Mouse (Mus musculus) MEL (cell line): ENCODE results near the gene Nlrx1. TPM values are rescaled to one million over a fixed set of nuclear protein-coding genes. Genes with fewer than 3 reads are reported as not detected.

ENCODE experiments used
- DNase-seq: peaks from one replicate; pipeline ENCODE4 v3.0.0; 2011; ENCODE audit warnings: low read depth, low spot score
- H3K27ac ChIP-seq: 2 replicates; pipeline ENCODE4 v1.5.1; 2012; ENCODE audit warnings: low read depth, mild to moderate bottlenecking, control low read depth, low read length, moderate library complexity; ENCODE audit not compliant: control insufficient read depth
- H3K27me3 ChIP-seq, 2 experiments: fragments of 150-350 bp in 1 of 2; sonication (generic) in 1 of 2; 2 replicates each; pipeline ENCODE4 v1.6.1; 2012; ENCODE audit warnings: low read length in 2 of 2, mild to moderate bottlenecking in 2 of 2, improper control_type of control experiment in 1 of 2, moderate library complexity in 1 of 2; ENCODE audit not compliant: insufficient read depth in 2 of 2, control insufficient read depth in 1 of 2
- H3K36me3 ChIP-seq, 2 experiments: 2 replicates each; pipeline ENCODE4 v1.6.1; 2012 to 2014; ENCODE audit warnings: low read length in 2 of 2, improper control_type of control experiment in 1 of 2, inconsistent platforms in 1 of 2, mild to moderate bottlenecking in 1 of 2; ENCODE audit not compliant: insufficient read depth in 2 of 2, control insufficient read depth in 1 of 2
- H3K4me1 ChIP-seq, 2 experiments: fragments of 150-350 bp in 1 of 2; sonication (generic) in 1 of 2; 2 replicates each; pipeline ENCODE4 v1.6.1; 2012; ENCODE audit warnings: low read length in 2 of 2, improper control_type of control experiment in 1 of 2, mild to moderate bottlenecking in 1 of 2; ENCODE audit not compliant: insufficient read depth in 2 of 2, control insufficient read depth in 1 of 2
- H3K4me3 ChIP-seq, 2 experiments: fragments of 150-350 bp in 1 of 2; sonication (generic) in 1 of 2; 2 replicates each; pipeline ENCODE4 v1.5.1; 2012; ENCODE audit warnings: low read depth in 2 of 2, low read length in 2 of 2, mild to moderate bottlenecking in 2 of 2, moderate library complexity in 2 of 2, control low read depth in 1 of 2, improper control_type of control experiment in 1 of 2; ENCODE audit not compliant: control insufficient read depth in 1 of 2, insufficient read depth in 1 of 2
- H3K79me2 ChIP-seq: 2 replicates; pipeline ENCODE4 v1.6.1; 2012; ENCODE audit warnings: mild to moderate bottlenecking, low read length, moderate library complexity; ENCODE audit not compliant: control insufficient read depth, poor library complexity, insufficient read depth
- H3K9ac ChIP-seq: 2 replicates; pipeline ENCODE4 v1.6.1; 2012; ENCODE audit warnings: low read depth, mild to moderate bottlenecking, control low read depth, low read length, moderate library complexity; ENCODE audit not compliant: control insufficient read depth, poor library complexity, severe bottlenecking
- H3K9me3 ChIP-seq: fragments of 150-350 bp; sonication (generic); replicated peaks from 2 replicates; pipeline ENCODE4 v1.6.1; 2012; ENCODE audit warnings: mild to moderate bottlenecking, low read length, improper control_type of control experiment, moderate library complexity; ENCODE audit not compliant: insufficient read depth
- CHD1 ChIP-seq: IDR thresholded peaks from 2 replicates; pipeline ENCODE4 v1.6.1; 2012; ENCODE audit warnings: low read depth, mild to moderate bottlenecking, inconsistent platforms, low read length, improper control_type of control experiment
- CHD2 ChIP-seq: IDR thresholded peaks from 2 replicates; pipeline ENCODE4 v1.6.1; 2011; ENCODE audit warnings: low read length, improper control_type of control experiment
- EP300 ChIP-seq, 2 experiments: IDR thresholded peaks; 2 replicates each; pipeline ENCODE4 v1.6.1; 2011; ENCODE audit warnings: improper control_type of control experiment in 2 of 2, low read length in 2 of 2, low read depth in 1 of 2, mild to moderate bottlenecking in 1 of 2
- ETS1 ChIP-seq: IDR thresholded peaks from 2 replicates; pipeline ENCODE4 v1.6.1; 2012; ENCODE audit warnings: low read depth, mild to moderate bottlenecking, inconsistent platforms, low read length, improper control_type of control experiment, moderate library complexity
- GATA1 ChIP-seq: IDR thresholded peaks from 2 replicates; pipeline ENCODE4 v1.6.1; 2011; ENCODE audit warnings: low read depth, low read length, improper control_type of control experiment
- HCFC1 ChIP-seq: IDR thresholded peaks from 2 replicates; pipeline ENCODE4 v1.6.1; 2012; ENCODE audit warnings: low read depth, mild to moderate bottlenecking, inconsistent platforms, low read length, improper control_type of control experiment, moderate library complexity
- KAT2A ChIP-seq: conservative IDR thresholded peaks from 2 replicates; pipeline ENCODE4 v1.6.1; 2012; ENCODE audit warnings: low read depth, low read length, improper control_type of control experiment, inconsistent platforms
- MAFK ChIP-seq: IDR thresholded peaks from 2 replicates; pipeline ENCODE4 v1.6.1; 2011; ENCODE audit warnings: low read depth, mild to moderate bottlenecking, low read length, improper control_type of control experiment, borderline replicate concordance
- MAZ ChIP-seq: IDR thresholded peaks from 2 replicates; pipeline ENCODE4 v1.6.1; 2012; ENCODE audit warnings: low read depth, mild to moderate bottlenecking, inconsistent platforms, low read length, improper control_type of control experiment
- NELFE ChIP-seq: IDR thresholded peaks from 2 replicates; pipeline ENCODE4 v1.6.1; 2011; ENCODE audit warnings: low read depth, low read length, improper control_type of control experiment
- POLR2A ChIP-seq, 2 experiments: IDR thresholded peaks; 2 replicates each; pipeline ENCODE4 v1.6.1; 2011 to 2012; ENCODE audit warnings: low read length in 2 of 2, mild to moderate bottlenecking in 2 of 2, control low read depth in 1 of 2, improper control_type of control experiment in 1 of 2, low read depth in 1 of 2, moderate library complexity in 1 of 2; ENCODE audit not compliant: control insufficient read depth in 1 of 2, insufficient read depth in 1 of 2, poor library complexity in 1 of 2
- RAD21 ChIP-seq: IDR thresholded peaks from 2 replicates; pipeline ENCODE4 v1.6.1; 2011; ENCODE audit warnings: mild to moderate bottlenecking, low read depth, low read length, improper control_type of control experiment
- RCOR1 ChIP-seq: IDR thresholded peaks from 2 replicates; pipeline ENCODE4 v1.6.1; 2012; ENCODE audit warnings: low read depth, mild to moderate bottlenecking, inconsistent platforms, low read length, improper control_type of control experiment
- SIN3A ChIP-seq: IDR thresholded peaks from 2 replicates; pipeline ENCODE4 v1.6.1; 2012; ENCODE audit warnings: low read length, improper control_type of control experiment, inconsistent platforms
- TAL1 ChIP-seq: IDR thresholded peaks from 2 replicates; pipeline ENCODE4 v1.6.1; 2012; ENCODE audit warnings: mild to moderate bottlenecking, inconsistent platforms, low read length, moderate library complexity, mixed read lengths
- TBP ChIP-seq: IDR thresholded peaks from 2 replicates; pipeline ENCODE4 v1.8.0; 2011; ENCODE audit warnings: low read depth, low read length, improper control_type of control experiment
- TCF12 ChIP-seq: IDR thresholded peaks from 2 replicates; pipeline ENCODE4 v1.6.1; 2014; ENCODE audit warnings: low read depth, mild to moderate bottlenecking, inconsistent platforms, low read length, improper control_type of control experiment, moderate library complexity
- USF1 ChIP-seq: IDR thresholded peaks from 2 replicates; pipeline ENCODE4 v1.6.1; 2014; ENCODE audit warnings: low read depth, mild to moderate bottlenecking, inconsistent platforms, low read length, improper control_type of control experiment, moderate library complexity
- ZMIZ1 ChIP-seq: IDR thresholded peaks from 2 replicates; pipeline ENCODE4 v1.6.1; 2012; ENCODE audit warnings: low read depth, mild to moderate bottlenecking, inconsistent platforms, low read length, improper control_type of control experiment, moderate library complexity
- ZNF384 ChIP-seq: IDR thresholded peaks from 2 replicates; pipeline ENCODE4 v1.6.1; 2012; ENCODE audit warnings: low read depth, mild to moderate bottlenecking, inconsistent platforms, low read length, improper control_type of control experiment
- polyA plus RNA-seq, 2 experiments: library from polyadenylated mRNA; stranded (reverse) in 1 of 2; unstranded in 1 of 2; fragments of >175 nt in 1 of 2; fragments of >200 nt in 1 of 2; gene quantifications; 2 replicates each; pipeline versions ENCODE4 v1.2.1 to v1.2.4; 2012; ENCODE audit warnings: low replicate concordance in 2 of 2, low read depth in 1 of 2; ENCODE audit not compliant: insufficient read length in 2 of 2, insufficient read depth in 1 of 2, missing spikeins in 1 of 2
- total RNA-seq: library from RNA; depleted of rRNA; stranded (reverse); fragments of 300-350 nt; gene quantifications from 2 replicates; pipeline ENCODE4 v1.2.3, GENCODE M21; 2012

Nlrx1 gene
- total and polyA plus RNA-seq, 3 experiments = 1.2 to 7.0 TPM; not detected in 1

DNA sequence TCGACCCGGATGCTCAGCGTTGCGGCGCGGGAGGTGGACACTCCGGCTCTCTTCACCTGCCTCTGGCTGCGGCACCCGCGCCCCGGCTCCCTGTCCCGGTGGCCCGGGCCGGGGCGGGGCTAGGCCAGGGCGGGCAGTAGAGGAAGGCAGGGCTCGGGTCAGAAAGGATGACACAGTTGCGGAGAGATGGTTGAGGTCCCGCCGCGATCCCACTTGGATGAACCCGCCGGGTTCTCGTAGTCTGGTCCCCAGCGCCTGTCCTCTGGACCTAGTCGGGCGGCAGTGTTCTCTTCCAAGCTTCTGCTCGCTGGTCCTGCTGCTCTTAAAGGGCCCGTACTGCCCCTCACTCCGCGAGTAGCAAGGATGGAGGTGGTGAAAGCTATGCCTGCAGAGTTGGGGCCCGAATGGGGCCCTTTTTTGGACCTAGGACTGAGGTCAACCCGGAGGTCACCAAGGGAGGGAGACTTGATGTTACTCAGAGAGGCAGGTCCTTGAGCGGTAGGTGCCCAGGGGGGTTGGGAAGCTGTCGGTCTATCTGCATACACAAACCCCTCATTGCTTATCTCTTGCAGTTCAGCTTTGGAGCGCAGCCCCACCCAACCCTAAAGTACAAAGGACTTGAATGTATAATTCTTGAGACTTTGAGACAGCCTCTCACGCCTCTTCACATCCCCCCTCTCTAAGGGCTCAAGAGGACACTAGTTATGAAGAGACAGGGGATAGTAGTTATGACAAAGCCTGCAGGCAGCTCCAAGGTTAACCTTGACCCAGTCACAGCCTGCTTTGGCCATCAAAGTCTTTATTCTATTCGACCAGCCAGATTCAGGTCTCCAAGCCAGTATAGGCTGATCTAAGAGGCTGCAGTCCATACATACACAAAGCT lies 19.9 kb upstream of the Nlrx1 start, which contains the start of gene Abcg4:
Gene Abcg4 (minus strand): TSS at position 540 of the 883 bp plus-strand sequence.
- peaks cover 4 to 11% of the 10 kb centered on the region in 2 experiments for H3K36me3 ChIP-seq
- H3K27ac ChIP-seq = peak within 1 kb of the TSS; percentile 95
- TF ChIP-seq TAL1 (peak; percentile 90), EP300 (IDR thresholded peaks at IDR 0.05; ENCODE audit: low read depth in 1 of 2, low read length in 2 of 2) (peak; percentile 84 to 88), TCF12 (peak; percentile 93), ZNF384 (no peak), ZMIZ1 (no peak; the same call in 1 of the 2 replicates), NELFE (peak; percentile 29; the same call in 1 of the 2 replicates), POLR2A (IDR thresholded peaks at IDR 0.05; ENCODE audit: control insufficient read depth in 1 of 2, insufficient read depth in 1 of 2, low read depth in 1 of 2, low read length in 2 of 2, poor library complexity in 1 of 2) (peak; percentile 51 to 59; a peak in 2 of 4 replicates), HCFC1 (0 out of 2 replicates have a peak, but pooled peaks have one; percentile 6), RCOR1 (peak; percentile 45; the same call in 1 of the 2 replicates), TBP (peak; percentile 56; the same call in 1 of the 2 replicates), RAD21 (no peak), MAFK (0 out of 2 replicates have a peak, but pooled peaks have one; percentile 12), MAZ (peak; percentile 71), CHD2 (peak; percentile 54; the same call in 1 of the 2 replicates), ETS1 (peak; percentile 77), KAT2A (no peak; the same call in 1 of the 2 replicates), USF1 (no peak), CHD1 (no peak), SIN3A (peak; percentile 71; the same call in 1 of the 2 replicates), GATA1 (peak; percentile 94)
- TF ChIP-seq, all 39 proteins: peak for 14
- no peaks in the 10 kb centered on the region for H3K9me3 ChIP-seq
- peak within 1 kb of the TSS; percentile 70 for H3K4me3 ChIP-seq
- peak; percentile 92 for DNase-seq
- peaks cover 8 to 22% of the 10 kb centered on the region in 2 experiments for H3K4me1 ChIP-seq
- peaks cover 8% of the 10 kb centered on the region; the same call in 1 of the 2 replicates for H3K79me2 ChIP-seq
- H3K27me3 ChIP-seq = no peaks in the 10 kb centered on the region
- H3K9ac ChIP-seq = peak within 1 kb of the TSS; percentile 64
